Mouse (Mus musculus): ENCODE measurements at regions not wholly inside any gene's neighbourhood (a gene's known extent, or its start where the extent isn't known, plus 50 kb on each side); places are given as distances from the start of the nearest gene placed in this dataset.
A peak's percentile ranks its signal among the peaks of the same experiment; 100 is the strongest.
"Not testable (repeated sequence)": the region's sequence is repeated elsewhere in the genome, so short reads cannot be mapped to it uniquely, and the experiment has no call there.

DNA sequence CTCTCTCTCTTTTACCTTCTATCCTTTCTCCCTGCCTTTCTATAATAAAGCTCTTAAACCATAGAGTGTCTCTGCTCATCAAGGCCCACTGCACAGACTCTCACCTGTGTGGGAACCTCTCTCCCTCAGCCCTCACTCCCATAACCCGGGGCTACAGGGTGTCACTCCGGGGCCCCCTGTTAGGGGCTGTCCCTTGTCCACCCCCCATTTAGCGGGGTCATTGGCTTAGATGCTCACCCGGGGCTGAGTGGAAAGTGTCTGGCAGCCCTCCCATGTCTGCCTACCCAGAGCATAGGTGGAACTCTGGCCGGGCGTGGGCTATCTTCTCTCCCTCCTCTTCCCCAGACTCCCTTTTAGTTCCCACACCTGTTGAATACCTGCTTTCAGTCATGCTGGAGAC, 116.4 kb downstream of the Zfp993 start:
- not testable (repeated sequence) for H3K27me3 ChIP-seq (ENCODE audit: control insufficient read depth, insufficient read depth, low read length, poor library complexity, severe bottlenecking); H3K4me1 ChIP-seq (ENCODE audit: control insufficient read depth, insufficient read depth, low read length); H3K9me3 ChIP-seq (replicated peaks; ENCODE audit: control insufficient read depth, insufficient read depth, low read length, poor library complexity, severe bottlenecking); H3K4me3 ChIP-seq (ENCODE audit: low read depth, low read length); H3K9ac ChIP-seq (ENCODE audit: low read depth, poor library complexity, severe bottlenecking); H3K36me3 ChIP-seq (ENCODE audit: control insufficient read depth, insufficient read depth, low read length, poor library complexity, severe bottlenecking); H3K27ac ChIP-seq (ENCODE audit: insufficient read depth, low read length)

DNA sequence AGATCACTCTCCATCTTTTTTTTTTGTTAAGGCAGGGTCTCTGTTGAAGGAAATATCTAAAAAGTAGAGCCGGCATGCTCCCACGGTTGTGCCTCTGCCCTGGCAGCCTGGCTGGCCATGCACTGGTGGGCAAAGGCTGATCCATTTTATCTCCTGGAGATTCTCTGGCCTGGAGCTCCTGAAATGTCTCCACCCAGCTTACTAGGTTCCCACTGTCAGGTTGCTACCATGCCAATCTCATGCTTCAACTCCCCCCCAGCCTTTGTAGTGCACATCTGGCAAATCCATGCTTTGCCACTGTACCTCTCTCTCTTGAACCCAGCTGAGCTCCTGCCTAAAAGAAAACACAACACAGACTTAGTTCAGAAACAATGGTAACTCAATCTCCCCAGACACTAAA, 129.0 kb downstream of the Zfp993 start:
- H3K9ac ChIP-seq (ENCODE audit: low read depth, poor library complexity, severe bottlenecking); H3K27ac ChIP-seq (ENCODE audit: insufficient read depth, low read length); H3K27me3 ChIP-seq (ENCODE audit: control insufficient read depth, insufficient read depth, low read length, poor library complexity, severe bottlenecking); H3K9me3 ChIP-seq (replicated peaks; ENCODE audit: control insufficient read depth, insufficient read depth, low read length, poor library complexity, severe bottlenecking); H3K4me1 ChIP-seq (ENCODE audit: control insufficient read depth, insufficient read depth, low read length); H3K36me3 ChIP-seq (ENCODE audit: control insufficient read depth, insufficient read depth, low read length, poor library complexity, severe bottlenecking); H3K4me3 ChIP-seq (ENCODE audit: low read depth, low read length): not testable (repeated sequence)

DNA sequence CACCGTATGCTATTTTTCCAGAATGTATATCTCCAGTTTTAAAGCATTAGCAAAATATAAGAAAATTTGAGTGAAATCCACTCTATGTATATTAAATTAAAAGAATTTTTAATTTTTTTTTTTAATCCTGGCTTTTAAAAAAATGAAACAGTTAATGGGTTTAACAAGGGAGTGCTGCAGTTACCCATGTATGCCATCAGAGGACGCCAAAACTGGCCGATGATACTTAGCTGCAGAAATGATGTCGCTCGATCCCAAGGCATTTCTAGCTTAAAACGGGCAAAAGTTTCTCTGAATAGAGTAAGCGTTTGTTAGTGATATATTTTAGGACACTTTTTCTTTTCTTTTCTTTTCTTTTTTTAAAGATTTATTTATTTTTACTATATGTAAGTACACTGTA, 129.9 kb downstream of the Zfp993 start:
- not testable (repeated sequence) for H3K27ac ChIP-seq (ENCODE audit: insufficient read depth, low read length); H3K9me3 ChIP-seq (replicated peaks; ENCODE audit: control insufficient read depth, insufficient read depth, low read length, poor library complexity, severe bottlenecking); H3K4me1 ChIP-seq (ENCODE audit: control insufficient read depth, insufficient read depth, low read length); H3K4me3 ChIP-seq (ENCODE audit: low read depth, low read length); H3K9ac ChIP-seq (ENCODE audit: low read depth, poor library complexity, severe bottlenecking); H3K27me3 ChIP-seq (ENCODE audit: control insufficient read depth, insufficient read depth, low read length, poor library complexity, severe bottlenecking); H3K36me3 ChIP-seq (ENCODE audit: control insufficient read depth, insufficient read depth, low read length, poor library complexity, severe bottlenecking)
- TF ChIP-seq CTCF (IDR thresholded peaks at IDR 0.05; ENCODE audit: low read depth, low read length): peak; percentile 29

DNA sequence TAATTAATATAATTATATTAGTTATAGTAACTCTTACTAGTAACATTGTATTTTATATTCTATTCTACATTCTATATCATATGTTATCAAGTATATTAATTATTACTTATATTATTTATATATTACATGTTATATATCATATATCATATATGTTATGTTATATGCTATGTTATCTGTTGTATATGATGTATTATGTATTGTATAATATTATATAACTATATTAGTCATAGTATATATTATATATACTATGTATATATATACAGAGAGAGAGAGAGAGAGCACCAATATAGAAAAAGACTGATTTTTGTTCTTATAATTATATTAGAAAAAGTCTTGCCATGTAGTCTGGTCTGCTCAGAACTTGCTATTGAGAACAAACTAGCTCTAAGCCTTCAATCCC, 133.0 kb downstream of the Zfp993 start:
- not testable (repeated sequence) for H3K4me1 ChIP-seq (ENCODE audit: control insufficient read depth, insufficient read depth, low read length); H3K27me3 ChIP-seq (ENCODE audit: control insufficient read depth, insufficient read depth, low read length, poor library complexity, severe bottlenecking); H3K9me3 ChIP-seq (replicated peaks; ENCODE audit: control insufficient read depth, insufficient read depth, low read length, poor library complexity, severe bottlenecking); H3K9ac ChIP-seq (ENCODE audit: low read depth, poor library complexity, severe bottlenecking); H3K36me3 ChIP-seq (ENCODE audit: control insufficient read depth, insufficient read depth, low read length, poor library complexity, severe bottlenecking); H3K27ac ChIP-seq (ENCODE audit: insufficient read depth, low read length); H3K4me3 ChIP-seq (ENCODE audit: low read depth, low read length)

Data from ES-Bruce4 (cell line).